Mouse (Mus musculus) retina, embryonic 14.5 days (tissue): ENCODE data around the gene Ptafr.
A peak's percentile ranks its signal among the peaks of the same experiment; 100 is the strongest.
"Not testable (repeated sequence)": the region's sequence is repeated elsewhere in the genome, so short reads cannot be mapped to it uniquely, and the experiment has no call there.

Source experiments
- DNase-seq: peaks from one replicate; pipeline ENCODE4 v3.0.0-alpha.2; 2015; ENCODE audit warnings: low spot score

The Ptafr gene

DNA sequence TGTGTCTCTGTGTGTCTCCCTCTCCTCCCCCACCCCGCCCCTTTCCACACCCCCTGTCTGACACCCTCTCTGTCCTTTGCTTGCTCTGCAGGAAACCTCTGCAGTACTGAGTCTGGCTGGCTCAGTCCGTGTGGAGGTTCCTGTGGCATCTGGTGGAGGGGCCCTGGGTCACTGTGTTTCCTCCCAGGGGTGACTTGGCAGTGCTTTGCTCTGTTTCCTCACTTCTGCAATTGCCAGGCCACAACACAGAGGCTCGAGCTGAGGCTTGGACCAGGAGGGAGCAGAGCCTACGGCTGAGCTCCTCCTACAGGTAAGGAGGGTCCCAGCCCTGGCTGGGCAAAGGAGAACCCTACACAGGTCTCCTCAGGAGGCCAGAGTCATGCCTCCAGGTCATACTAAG is at the start of gene Ptafr:
TSS of gene Ptafr (plus strand) at position 103 of the 400 bp plus-strand sequence.
- no peak for DNase-seq

DNA sequence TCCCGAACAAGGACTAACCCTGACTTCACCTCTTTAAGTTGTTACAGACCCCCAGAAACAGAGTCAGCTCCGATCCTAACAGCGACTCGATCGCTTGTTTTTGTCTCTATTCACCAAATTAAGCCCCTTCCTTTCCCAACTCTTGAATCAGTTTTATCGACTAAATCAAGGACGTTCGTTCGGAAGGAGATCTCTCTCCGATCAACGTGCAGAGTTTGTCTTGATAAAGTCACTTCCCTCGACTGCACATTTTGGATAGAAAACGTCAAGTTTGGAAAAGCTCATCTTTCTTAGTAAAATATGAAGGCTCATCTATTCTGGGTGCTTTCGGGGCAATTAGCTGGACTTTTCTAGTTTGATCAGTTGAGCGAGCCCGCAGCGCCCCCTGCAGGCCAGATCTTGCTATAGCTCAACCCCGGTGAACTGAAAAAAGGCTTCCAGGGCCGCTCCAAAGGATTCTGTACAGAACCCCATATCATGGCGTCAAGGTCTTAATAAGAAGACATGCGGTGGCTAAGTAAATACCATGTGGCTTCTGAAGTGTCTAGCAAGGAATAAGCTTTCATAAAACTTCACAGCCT is 49.2 kb upstream of the Ptafr start:
- DNase-seq: peak; percentile 94

DNA sequence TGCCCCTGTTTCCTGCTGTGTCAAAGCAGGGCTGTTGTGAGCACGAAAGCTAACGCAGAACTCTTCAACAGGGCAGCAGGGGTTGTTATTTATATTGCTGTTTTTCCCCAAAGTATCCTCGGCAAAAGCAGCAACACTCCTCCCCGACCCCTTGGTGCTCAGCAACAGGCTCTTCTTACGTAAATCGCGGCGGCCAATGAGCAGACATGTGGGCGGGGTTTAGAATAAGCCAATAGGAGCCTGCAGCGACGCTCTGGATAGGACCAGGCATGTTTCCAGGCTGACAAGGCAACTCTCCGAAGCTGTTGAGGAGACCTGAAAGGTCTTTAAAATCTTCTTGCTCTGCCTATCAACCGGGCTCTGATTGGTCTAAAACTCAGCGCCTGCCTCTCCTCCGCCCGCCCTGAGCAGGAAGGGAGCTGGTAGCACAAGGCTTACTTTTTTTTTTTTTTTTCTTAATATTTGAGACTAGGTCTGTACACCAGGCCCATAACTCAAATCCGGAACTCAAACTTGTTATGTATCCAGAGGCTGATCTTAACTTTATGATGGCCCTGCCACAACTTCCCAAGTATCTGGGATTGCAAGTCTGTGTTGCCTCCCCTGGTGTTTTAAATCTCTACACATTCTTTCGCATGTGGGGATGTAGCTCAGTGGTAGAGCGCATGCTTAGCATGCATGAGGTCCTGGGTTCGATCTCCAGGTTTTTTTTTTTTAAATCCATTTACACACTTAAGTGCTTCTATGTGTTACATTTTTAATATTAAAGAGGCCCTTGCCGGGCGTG is 48.3 kb upstream of the Ptafr start:
- peak; percentile 96 for DNase-seq

DNA sequence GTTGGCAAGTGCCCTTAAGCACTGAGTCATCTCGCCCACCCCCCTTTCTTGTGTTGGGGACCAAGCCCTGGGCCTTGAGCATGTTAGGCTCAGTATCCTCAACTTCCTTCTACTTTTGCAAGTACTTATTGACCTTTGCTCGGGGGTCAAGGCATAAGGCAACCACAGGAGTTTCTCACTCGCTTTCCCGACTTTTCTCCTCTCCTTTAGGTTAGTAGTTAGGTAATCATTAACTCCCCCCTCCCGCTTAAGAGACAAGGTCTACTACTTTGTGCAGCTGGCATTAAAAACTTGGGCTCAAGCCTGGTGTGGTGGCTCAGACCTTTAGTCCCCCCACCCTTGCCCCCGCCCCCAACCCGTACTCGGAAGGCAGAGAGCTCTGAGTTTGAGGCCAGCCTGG is 45.8 kb upstream of the Ptafr start:
- DNase-seq: no peak

DNA sequence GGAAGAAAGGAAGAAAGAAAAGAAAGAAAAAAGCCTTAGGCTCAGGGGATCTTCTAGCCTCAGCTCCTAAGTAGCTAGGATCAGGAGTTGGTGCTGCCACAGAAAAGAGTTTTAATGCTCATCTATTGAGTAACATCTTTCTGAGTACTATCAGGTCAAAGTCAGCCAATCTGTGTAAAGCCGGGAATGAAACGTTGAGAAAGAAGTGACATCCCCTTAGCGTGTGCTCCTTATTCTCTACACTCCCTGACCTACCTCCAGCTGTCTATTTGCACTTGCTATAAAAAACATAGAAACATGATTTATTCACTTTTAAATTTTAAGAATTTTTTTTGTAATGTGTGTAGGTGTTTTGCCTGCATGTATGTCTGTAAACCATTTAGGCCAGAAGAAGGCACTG is 44.7 kb upstream of the Ptafr start:
- DNase-seq: no peak

DNA sequence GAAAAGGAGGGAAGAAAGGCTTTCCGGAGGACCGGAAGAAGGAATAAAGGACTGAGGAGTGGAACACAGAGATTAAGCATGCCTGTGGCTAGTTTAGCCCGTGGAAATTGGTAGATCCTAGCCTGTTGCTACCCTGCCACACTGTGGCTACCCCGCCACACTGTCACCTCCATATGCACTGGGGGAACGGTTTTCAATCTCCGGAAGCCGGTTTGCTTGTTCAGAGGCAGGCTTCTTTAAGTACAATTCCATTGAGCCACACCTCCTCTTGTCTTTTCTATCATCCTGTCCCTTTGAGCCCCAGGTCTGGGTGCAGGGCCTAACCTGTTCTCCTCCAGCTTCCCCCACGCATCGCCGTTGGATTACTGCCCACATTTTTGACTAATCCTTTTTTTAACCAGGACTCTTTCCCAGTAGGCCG is 39.5 kb upstream of the Ptafr start:
- no peak for DNase-seq

DNA sequence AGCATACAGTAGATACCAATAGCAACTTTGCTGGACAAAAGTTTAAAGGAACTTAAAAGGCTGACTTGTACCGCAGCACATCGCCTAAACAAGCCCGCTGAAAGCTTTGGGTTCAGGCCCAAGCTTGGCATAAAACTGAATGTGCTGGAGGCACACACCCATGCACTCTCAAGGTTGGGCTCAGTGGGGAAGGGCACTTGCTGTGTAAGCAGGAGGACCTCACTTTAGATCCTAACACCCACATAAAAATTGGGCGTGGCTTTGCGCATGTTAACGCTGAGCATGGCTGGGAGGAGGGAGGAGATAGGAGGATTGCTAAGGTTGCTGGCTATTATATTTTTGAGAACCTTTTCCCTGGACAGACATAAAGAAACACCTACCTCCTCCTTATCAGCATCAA is 39.1 kb upstream of the Ptafr start:
- DNase-seq: no peak

DNA sequence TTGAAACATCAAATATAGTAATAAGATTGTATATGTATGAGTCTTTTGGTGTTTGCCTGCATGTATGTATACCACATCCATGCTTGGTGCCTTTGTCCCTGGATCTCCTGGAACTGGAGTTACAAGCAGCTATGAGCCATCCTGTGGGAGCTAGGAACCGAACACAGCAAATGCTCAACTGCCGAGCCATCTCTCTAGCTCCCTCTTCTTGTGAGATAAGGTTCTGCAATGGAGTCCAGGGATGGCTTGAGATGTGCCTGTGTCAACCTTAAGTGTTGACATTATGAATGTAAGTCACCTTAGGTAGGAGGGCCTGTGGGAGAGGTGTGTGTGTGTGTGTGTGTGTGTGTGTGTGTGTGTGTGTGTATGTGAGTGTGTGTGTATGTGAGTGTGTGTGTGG is 37.2 kb upstream of the Ptafr start:
- peak; percentile 43 for DNase-seq

DNA sequence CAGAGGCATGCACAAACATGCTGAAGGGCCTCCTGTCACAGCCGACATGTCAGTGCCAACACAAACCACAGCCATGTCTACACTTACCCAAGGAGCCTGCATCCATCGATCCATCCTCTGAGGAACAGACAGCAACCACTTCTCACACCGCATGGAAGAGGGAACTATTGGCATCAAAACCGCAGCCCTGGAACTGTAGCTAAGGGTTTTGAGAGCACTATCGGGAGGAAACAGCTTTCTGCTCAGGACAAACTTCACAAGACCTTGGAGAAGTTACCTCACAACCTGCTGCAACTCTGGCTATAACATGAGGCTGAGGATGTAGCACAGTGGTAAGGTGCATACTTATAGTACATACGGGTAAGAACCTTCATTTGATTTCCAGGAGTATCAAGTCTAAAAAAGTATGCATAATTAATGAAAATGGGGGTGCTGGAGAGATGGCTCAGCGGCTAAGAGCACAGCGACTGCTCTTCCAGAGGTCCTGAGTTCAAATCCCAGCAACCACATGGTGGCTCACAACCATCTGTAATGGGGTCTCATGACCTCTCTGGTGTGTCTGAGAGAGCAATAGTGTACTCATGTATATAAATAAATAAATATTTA is 35.8 kb upstream of the Ptafr start:
- DNase-seq: no peak

DNA sequence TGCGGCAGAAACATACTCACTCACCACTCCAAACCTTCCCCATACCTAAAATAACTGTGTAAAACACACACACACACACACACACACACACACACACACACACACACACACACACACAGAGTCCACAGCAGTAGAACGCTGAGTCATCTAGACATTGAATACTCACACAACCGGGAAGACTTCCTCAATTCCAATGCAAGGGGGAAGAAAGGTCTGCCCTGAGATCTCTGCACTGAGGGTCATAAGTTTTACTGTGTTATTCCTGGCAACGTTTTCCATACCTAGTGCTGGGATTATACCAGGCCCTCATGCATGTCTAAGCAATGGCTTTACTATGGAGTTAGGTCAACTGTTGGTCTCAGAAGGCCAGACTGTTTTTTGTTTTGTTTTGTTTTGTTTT is 34.5 kb upstream of the Ptafr start:
- DNase-seq: no peak

DNA sequence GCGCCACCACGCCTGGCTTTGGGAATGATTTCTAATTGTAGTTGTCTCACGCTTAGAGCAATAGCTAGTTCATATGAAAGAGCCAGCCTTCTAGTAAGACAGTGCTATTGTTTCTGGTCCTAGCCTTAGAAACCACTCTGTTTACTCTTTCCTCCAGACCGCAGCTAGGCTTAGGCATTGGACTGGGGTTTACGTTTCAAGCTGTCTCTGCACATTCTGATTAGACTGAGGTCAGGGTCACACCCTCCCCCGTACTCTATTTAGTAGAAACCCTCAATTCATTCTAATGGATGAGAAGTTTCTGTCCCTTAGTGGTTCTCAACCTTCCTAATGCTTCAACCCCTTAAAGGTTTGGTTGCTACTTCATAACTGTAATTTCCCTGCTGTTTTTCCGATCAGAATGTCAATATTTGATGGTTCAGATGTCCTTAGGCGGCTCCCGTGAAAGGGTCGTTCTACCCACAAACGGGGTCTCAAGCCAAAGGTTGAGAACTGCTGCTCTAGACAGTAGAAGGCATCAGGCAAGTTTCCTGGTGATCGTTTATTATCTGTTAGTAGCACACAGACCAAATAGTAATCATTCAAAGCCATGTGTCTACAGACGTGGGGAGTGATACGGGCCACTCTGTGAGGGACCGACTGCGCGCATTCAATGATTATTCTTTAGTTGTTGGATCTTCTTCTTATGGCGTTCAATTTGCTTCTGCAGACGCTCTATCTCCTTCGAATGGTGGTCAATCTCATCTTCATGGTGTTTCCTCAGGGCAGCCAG is 33.6 kb upstream of the Ptafr start:
- no peak for DNase-seq

DNA sequence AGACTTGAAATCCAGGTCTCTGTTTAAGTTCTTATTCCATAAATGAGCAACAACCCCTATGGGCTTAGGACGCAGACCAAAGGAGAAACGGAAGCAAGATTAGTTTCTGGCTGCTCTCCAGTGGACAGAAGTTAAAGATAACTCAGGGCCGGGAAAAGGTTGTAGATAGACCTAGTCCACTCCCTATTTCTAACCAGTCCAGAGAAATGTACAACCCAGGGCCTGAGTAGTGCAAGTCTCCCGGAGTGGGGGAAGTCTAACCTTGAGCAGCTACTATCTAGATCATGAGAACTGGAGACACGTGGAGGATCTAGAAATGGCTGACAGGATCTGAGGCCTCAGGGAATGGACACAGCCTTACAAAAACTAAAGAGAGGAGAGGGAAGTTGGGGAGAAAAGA is 31.4 kb upstream of the Ptafr start:
- DNase-seq: peak; percentile 38

DNA sequence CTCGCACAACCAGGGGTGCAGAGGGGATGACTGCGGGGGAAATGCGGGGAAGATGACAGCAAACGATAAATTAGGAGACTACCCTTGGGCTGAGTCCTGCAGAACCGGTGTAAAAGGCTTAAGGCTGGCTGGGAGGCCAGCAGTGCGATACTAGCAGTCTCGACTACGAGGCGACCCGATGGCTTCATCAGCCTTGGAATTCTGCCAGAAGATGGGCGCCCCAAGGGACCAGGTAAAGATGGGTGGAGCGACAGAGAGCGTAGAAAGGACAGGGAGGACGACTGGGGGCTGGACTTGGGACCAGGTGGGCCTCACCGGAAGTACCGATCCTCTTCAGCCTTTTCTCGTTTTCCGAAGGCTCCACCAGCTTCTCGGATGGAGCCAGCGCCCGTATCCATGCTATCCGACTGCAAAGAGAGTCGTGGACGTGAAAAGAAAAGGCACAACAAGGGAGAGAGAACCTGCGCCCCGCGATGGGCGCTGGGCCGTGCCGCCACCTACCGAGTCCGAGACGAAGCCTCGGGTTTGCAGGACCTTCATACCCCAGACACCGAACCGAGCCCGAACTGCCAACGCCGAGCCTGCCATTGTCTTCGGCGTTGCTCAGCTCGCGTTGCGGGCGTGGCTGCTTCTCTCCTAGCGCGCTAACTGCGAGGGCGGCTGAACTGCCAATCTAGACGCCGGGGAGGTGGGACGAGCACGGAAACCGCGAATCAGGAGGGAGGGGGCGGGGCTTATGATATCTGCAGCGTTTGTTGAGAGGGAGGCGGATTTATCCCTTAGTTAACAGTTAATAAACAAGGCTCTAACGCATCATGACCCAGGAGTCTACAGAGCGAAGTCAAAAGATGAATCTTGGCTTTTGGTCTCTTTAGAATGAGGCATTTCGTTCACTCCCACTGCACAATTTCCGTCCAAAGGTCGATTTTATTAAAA is 30.6 kb upstream of the Ptafr start, which contains the start of gene Atpif1:
TSS of gene Atpif1 (minus strand) at position 679 of the 936 bp plus-strand sequence.
- DNase-seq: peak; percentile 97

DNA sequence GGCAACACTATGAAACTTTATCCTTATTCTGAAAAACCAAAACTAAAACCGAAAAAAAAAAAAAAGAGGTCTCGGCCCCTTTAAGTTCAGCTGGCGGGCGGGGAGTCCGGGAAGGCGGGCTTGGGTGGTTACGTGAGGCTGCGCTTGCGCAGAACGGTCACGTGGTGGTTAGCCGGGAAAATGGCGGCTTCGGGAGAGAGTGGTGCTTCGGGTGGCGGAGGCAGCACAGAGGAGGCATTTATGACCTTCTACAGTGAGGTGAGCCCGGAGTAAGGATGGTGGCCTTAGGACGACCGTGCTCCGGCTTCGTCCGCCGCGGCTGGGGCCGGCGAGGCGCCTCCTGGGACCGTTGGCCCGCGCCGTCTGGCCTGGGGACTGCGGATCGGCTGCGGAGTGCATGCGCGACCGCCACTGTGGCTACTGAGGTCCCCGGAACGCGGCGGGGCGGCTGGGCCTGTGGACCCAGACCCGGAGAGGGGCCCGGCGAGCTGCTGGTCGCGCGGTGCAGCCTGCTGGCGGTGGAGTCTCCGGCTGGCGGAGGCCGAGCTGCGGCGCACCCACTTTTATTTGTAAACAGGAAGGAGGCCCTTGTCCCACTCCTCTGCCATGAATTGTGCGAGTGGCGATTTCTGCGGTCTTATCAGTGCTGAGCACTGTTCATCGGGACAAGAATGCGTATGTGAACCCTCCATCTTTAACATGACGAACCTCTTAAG is 28.3 kb upstream of the Ptafr start, which contains the start of gene Dnajc8:
TSS of gene Dnajc8 (plus strand) at position 145 of the 716 bp plus-strand sequence.
- peak; percentile 96 for DNase-seq

DNA sequence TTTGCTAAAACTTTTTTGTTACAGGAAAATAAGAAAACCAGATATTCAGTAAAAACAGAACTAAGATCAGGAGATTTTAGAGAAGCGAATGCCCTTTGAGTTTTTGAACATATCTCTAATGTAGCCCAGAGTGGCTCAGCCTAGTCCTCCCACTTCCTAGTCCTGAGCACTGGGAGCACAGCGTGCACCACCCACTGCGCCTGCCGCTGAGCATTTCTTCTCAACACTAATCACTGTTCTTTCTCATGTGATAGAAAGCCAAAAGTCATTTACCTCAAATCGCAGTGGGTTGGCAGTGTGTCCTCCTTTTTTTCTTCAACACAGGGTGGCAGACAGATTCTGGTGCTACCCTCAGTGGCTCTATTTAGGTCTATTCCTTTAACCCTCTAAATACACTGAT is 24.4 kb upstream of the Ptafr start:
- DNase-seq: no peak

DNA sequence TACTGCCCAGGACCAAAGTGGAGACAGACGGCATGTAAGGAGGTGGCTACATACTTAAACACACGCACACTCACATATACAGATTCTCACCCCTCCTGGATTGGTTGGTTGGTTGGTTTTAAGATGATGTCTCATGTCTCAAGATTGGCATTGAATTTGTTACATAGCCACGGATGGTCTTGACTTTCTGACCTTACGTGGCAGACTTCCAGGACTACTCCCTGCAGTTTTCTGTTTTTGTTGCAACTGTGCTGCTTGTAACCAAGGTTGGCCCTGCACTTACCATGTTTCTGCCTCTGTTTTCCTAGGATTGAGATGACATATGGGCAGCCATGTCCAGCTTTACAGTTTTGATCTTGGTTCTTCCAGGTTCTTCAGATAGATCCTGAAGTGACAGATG is 22.5 kb upstream of the Ptafr start:
- DNase-seq: no peak

DNA sequence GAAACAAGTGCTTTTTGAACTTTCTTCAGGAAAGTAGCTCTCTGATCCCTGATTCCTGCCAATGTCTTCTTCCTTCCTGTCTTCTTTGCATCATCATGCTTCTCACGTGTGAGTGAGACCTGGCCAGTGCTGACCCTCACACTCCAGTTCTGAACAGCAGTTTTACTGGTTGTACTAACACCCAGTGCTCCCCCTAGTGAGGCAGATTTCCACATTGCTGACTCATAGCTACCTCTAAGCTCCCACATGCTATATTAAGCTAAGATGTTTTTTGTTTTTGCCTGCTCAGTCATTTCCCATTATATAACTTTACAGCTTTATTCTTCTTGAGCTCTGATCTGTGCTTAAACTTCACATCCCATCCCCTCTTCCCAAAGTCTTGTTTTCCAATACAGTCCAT is 21.1 kb upstream of the Ptafr start:
- no peak for DNase-seq

DNA sequence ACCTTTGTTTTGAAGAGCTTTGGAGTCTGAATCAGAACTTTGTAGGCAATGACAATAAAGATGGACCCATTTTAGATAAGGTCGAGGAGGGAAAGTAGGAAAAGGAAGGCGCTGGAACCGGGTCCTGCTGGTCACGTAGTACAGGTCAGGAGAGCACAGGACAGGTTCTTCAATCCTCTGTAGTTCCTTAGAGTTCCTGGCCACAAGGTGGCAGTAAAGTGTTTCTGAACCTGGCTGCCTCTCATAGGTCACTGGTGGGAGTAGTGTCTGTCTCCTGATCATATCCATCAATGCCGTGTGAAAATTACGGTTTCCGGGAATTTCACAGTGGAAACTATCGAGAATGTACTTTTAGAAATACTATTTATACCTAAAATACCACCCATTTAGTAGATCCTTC is 18.0 kb upstream of the Ptafr start:
- DNase-seq: peak; percentile 90

DNA sequence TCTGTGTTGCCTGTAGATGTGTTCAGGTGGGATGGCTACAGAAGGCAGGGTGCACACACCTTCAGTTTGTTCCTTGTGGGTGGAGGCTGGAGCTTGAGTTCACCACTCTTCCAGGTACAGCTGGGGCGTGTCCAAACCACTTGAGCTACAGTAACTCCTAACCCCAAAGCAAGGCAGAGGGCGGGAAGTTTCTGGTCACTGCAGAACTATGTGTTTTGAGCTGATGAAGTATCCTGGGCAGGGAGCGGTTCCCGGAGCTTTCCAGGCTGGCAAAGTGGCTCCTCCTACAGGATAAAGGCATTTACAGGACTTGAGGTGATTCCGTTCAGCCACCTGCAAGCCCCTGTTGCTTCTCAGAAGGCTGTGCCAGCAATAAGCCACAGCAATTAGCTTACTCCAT is 9.6 kb upstream of the Ptafr start:
- no peak for DNase-seq

DNA sequence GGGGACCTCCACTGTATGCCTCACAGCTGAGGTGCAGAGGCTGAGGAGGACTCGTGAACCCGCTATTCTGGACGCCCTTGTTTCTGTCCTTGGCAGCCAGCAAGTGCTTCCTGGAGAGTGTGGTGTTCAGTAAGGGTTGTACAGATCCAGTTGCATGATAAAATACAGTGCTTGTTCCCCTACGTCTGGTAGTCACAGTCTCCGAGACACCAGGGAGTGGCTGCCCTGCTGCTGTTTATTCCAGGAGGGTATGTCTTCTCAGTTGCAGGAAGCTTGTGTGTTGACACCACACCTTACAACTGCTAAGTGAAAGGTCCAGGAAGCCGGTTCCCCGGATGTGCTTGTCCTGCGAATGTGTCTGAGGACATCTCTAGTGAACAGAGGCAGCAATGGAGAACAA is 9.2 kb upstream of the Ptafr start:
- DNase-seq: no peak

DNA sequence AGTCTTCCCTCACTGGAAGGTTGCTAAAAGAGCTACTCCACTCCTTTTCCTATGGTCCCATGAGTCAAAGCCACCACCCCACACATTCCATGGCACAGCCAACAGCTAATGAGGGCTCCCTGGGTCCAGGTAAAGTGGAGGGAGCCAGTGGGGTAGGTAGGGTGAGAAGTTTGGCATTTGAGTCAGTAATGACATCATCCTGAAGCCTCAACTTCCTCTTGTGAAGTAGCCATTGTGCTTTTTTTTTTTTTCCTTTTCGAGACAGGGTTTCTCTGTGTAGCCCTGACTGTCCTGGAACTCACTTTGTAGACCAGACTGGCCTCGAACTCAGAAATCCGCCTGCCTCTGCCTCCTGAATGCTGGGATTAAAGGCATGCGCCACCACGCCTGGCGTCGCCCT is 8.3 kb upstream of the Ptafr start:
- DNase-seq: not testable (repeated sequence)
